Mouse (Mus musculus): Measurements from ENCODE around the gene Tuba1b.

DNA sequence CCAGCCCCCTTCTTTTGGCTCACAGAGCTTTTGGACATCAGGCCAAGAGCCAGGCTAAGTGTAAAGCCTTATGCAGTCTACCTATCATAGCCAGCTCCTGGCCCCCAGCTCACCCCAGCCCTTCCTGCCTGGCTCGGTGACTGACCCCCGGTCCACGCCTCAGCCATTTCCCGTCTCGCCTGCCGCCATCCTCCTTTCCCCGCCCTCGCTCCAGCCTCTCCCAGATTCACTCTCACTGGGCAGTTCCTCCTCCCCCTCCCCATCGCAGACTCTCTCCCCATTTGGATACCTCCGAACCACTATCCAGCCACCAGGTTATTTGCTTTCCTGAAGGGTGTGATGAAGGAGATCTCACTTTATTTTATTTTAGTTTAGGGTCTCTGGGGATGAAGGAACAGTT lies 36.9 kb downstream of the Tuba1b start:
- TF ChIP-seq EP300 (IDR thresholded peaks at IDR 0.05; ENCODE audit: low read depth), result no peak
- no peak for TF ChIP-seq CTCF (IDR thresholded peaks at IDR 0.05; ENCODE audit: low read depth)

Data from heart, postnatal 0 days (tissue).